Mouse (Mus musculus): ENCODE results near the gene Nup210l. TPM values are rescaled to one million over a fixed set of nuclear protein-coding genes. Genes with fewer than 3 reads are reported as not detected.

Nup210l gene
- polyA plus RNA-seq, 1 experiment from 2014 or later: not detected

GRCm38 (mm10) chr3:90072294-90072693 lies 31.6 kb upstream of the Nup210l start, which contains the start of gene Tpm3:
Gene Tpm3, plus strand, starts transcription at chr3:90072649.
- WGBS: 53% methylated on average over 4 of the region's 4 CpGs

GRCm38 (mm10) chr3:90076921-90077716 lies 26.8 kb upstream of the Nup210l start:
- peak; percentile 94 for TF ChIP-seq CTCF (IDR thresholded peaks at IDR 0.05; ENCODE audit: low read depth)
- Histone ChIP-seq H3K27ac (ENCODE audit: low read depth, low read length) (no peak overlapping the region), H3K27me3 (replicated peaks; ENCODE audit: control insufficient read depth, insufficient read depth, low read length) (no peaks in the 10 kb centered on the region), H3K36me3 (ENCODE audit: control insufficient read depth, insufficient read depth) (no peaks in the 10 kb centered on the region), H3K4me1 (replicated peaks; ENCODE audit: control insufficient read depth, insufficient read depth, low read length) (0 out of 2 replicates have a peak, but pooled peaks cover 4% of the 10 kb centered on the region), H3K9me3 (ENCODE audit: control insufficient read depth) (no peaks in the 10 kb centered on the region), H3K9ac (ENCODE audit: low read depth, low read length) (no peak overlapping the region), H3K4me3 (ENCODE audit: low read depth, low read length) (no peak overlapping the region), H3K4me2 (replicated peaks; ENCODE audit: low read depth) (0 out of 2 replicates have a peak overlapping the region, but pooled peaks have one; percentile 6)
- WGBS: 14% methylated on average over 5 of the region's 5 CpGs
- no peak for ATAC-seq

More at GRCm38 (mm10) chr3:90072294-90072693, 31.6 kb upstream of the Nup210l start, which contains the start of gene Tpm3:
- H3K36me3 ChIP-seq (ENCODE audit: control insufficient read depth, insufficient read depth): no peaks in the 10 kb centered on the region
- no peaks in the 10 kb centered on the region for H3K9me3 ChIP-seq (ENCODE audit: control insufficient read depth)
- H3K4me3 ChIP-seq (ENCODE audit: low read depth, low read length): no peak within 1 kb of the TSS
- no peak for TF ChIP-seq CTCF (IDR thresholded peaks at IDR 0.05; ENCODE audit: low read depth)
- H3K9ac ChIP-seq (ENCODE audit: low read depth, low read length): no peak within 1 kb of the TSS
- no peaks in the 10 kb centered on the region for H3K4me1 ChIP-seq (replicated peaks; ENCODE audit: control insufficient read depth, insufficient read depth, low read length)
- no peaks in the 10 kb centered on the region for H3K27me3 ChIP-seq (replicated peaks; ENCODE audit: control insufficient read depth, insufficient read depth, low read length)
- H3K27ac ChIP-seq (ENCODE audit: low read depth, low read length): no peak within 1 kb of the TSS
- no peak for ATAC-seq
- no peak within 1 kb of the TSS for H3K4me2 ChIP-seq (replicated peaks; ENCODE audit: low read depth)

- 47% methylated on average over 5 of the region's 5 CpGs for WGBS
- H3K36me3 ChIP-seq (ENCODE audit: control insufficient read depth, insufficient read depth): no peaks in the 10 kb centered on the region
- H3K9ac ChIP-seq (ENCODE audit: low read depth, low read length): no peak overlapping the region
- no peak for ATAC-seq
- no peak overlapping the region for H3K4me2 ChIP-seq (replicated peaks; ENCODE audit: low read depth)
- no peak overlapping the region for H3K4me3 ChIP-seq (ENCODE audit: low read depth, low read length)
- TF ChIP-seq CTCF (IDR thresholded peaks at IDR 0.05; ENCODE audit: low read depth): no peak
- no peaks in the 10 kb centered on the region for H3K9me3 ChIP-seq (ENCODE audit: control insufficient read depth)
- H3K27me3 ChIP-seq (replicated peaks; ENCODE audit: control insufficient read depth, insufficient read depth, low read length): no peaks in the 10 kb centered on the region
- H3K27ac ChIP-seq (ENCODE audit: low read depth, low read length): no peak overlapping the region
- H3K4me1 ChIP-seq (replicated peaks; ENCODE audit: control insufficient read depth, insufficient read depth, low read length): 0 out of 2 replicates have a peak, but pooled peaks cover 4% of the 10 kb centered on the region
These were observed 25.7 kb upstream of the Nup210l start for GRCm38 (mm10) chr3:90078224-90078623.

- Histone ChIP-seq H3K27me3 (replicated peaks; ENCODE audit: control insufficient read depth, insufficient read depth, low read length) (no peaks in the 10 kb centered on the region), H3K9ac (ENCODE audit: low read depth, low read length) (peak overlapping the region; percentile 93), H3K27ac (ENCODE audit: low read depth, low read length) (peak overlapping the region; percentile 99), H3K4me3 (ENCODE audit: low read depth, low read length) (peak overlapping the region; percentile 94), H3K4me2 (replicated peaks; ENCODE audit: low read depth) (peak overlapping the region; percentile 72), H3K36me3 (ENCODE audit: control insufficient read depth, insufficient read depth) (no peaks in the 10 kb centered on the region), H3K4me1 (replicated peaks; ENCODE audit: control insufficient read depth, insufficient read depth, low read length) (peaks cover 13% of the 10 kb centered on the region; the same call in 1 of the 2 replicates), H3K9me3 (ENCODE audit: control insufficient read depth) (no peaks in the 10 kb centered on the region)
- WGBS: 0% methylated on average over 31 of the region's 33 CpGs
- peak; percentile 51 for TF ChIP-seq CTCF (IDR thresholded peaks at IDR 0.05; ENCODE audit: low read depth)
- ATAC-seq: peak; percentile 85
These were observed 24.7 kb upstream of the Nup210l start for GRCm38 (mm10) chr3:90079133-90079762.

GRCm38 (mm10) chr3:90079763-90080497 lies 24.0 kb upstream of the Nup210l start:
- Histone ChIP-seq H3K4me3 (ENCODE audit: low read depth, low read length) (peak overlapping the region; percentile 94), H3K27me3 (replicated peaks; ENCODE audit: control insufficient read depth, insufficient read depth, low read length) (no peaks in the 10 kb centered on the region), H3K9me3 (ENCODE audit: control insufficient read depth) (no peaks in the 10 kb centered on the region), H3K9ac (ENCODE audit: low read depth, low read length) (peak overlapping the region; percentile 93), H3K4me1 (replicated peaks; ENCODE audit: control insufficient read depth, insufficient read depth, low read length) (peaks cover 15% of the 10 kb centered on the region; the same call in 1 of the 2 replicates), H3K36me3 (ENCODE audit: control insufficient read depth, insufficient read depth) (no peaks in the 10 kb centered on the region), H3K27ac (ENCODE audit: low read depth, low read length) (peak overlapping the region; percentile 99), H3K4me2 (replicated peaks; ENCODE audit: low read depth) (peak overlapping the region; percentile 72)
- WGBS: under 1% methylated on average over 52 of the region's 53 CpGs
- no peak; the same call in 1 of the 2 replicates for TF ChIP-seq CTCF (IDR thresholded peaks at IDR 0.05; ENCODE audit: low read depth)
- ATAC-seq: peak; percentile 31; the same call in 1 of the 2 replicates
